Mouse (Mus musculus) limb, embryonic 10.5 days (tissue): ENCODE data around the gene Serpina3b. TPM values are rescaled to one million over a fixed set of nuclear protein-coding genes. Genes with fewer than 3 reads are reported as not detected.

ENCODE experiments used
- DNase-seq: peaks from one replicate; pipeline ENCODE4 v3.0.0-alpha.2; 2017; ENCODE audit warnings: low spot score
- H3K27ac ChIP-seq: fragments of 300-500 bp; sonication (generic); 2 replicates; pipeline ENCODE4 v1.5.1; 2016; ENCODE audit warnings: mild to moderate bottlenecking
- H3K27me3 ChIP-seq: fragments of 300-500 bp; sonication (generic); 2 replicates; pipeline ENCODE4 v1.6.1; 2016; ENCODE audit warnings: low read depth, mild to moderate bottlenecking; ENCODE audit not compliant: poor library complexity, severe bottlenecking
- H3K36me3 ChIP-seq: fragments of 300-500 bp; sonication (generic); 2 replicates; pipeline ENCODE4 v1.6.1; 2016; ENCODE audit warnings: mild to moderate bottlenecking, moderate library complexity
- H3K4me1 ChIP-seq: fragments of 300-500 bp; sonication (generic); 2 replicates; pipeline ENCODE4 v1.6.1; 2016
- H3K4me3 ChIP-seq: fragments of 300-500 bp; sonication (generic); 2 replicates; pipeline ENCODE4 v1.5.1; 2016; ENCODE audit warnings: mild to moderate bottlenecking, moderate library complexity
- H3K9me3 ChIP-seq: fragments of 300-500 bp; sonication (generic); replicated peaks from 2 replicates; pipeline ENCODE4 v1.6.1; 2016; ENCODE audit warnings: mild to moderate bottlenecking
- WGBS: fragments of 180-500 bp; shearing (Covaris S2); methylation state at CpG from one replicate; pipeline ENCODE4 v1.1.7; 2016; 5-methylcytosine and 5-hydroxymethylcytosine counted together
- polyA plus RNA-seq: library from polyadenylated mRNA; unstranded; fragments of >200 nt; fragmentation: Nextera tagmentation; extraction: Ambion mirVana; gene quantifications from 2 replicates; pipeline ENCODE4 v1.2.1, GENCODE M21; 2016

Serpina3b gene
- polyA plus RNA-seq, 1 experiment from 2014 or later, result not detected

DNA sequence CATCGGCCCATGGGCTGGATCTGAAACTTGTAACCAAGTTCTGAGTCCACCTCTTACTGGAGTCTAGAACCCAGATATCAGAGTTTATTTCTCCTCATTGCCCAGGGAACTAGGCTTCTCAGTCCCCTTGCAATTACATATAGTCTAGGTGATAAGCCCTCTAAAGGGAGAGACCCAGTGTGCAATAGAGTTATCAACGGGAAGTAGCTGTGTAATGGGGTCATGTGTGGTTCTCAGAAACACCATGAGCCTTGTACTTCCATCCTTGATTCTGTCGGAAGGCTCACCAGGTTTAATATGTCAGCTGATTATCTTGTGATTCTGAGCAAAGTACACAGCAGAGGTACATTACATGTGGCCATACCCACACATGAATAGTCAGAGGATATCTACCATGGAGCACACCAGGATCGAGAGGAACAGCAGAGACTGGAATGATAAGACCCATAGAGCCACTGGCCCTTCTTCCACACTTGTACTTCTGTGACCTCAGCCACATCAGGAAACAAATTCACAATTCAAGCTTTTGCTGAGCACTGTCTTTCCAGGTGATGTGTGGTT is 12.8 kb downstream of the Serpina3b start:
- H3K9me3 ChIP-seq, result no peaks in the 10 kb centered on the region
- H3K27ac ChIP-seq, result no peak overlapping the region
- DNase-seq, result peak; percentile 5
- H3K27me3 ChIP-seq, result no peaks in the 10 kb centered on the region
- H3K4me3 ChIP-seq, result no peak overlapping the region
- 91% methylated on average over 4 of the region's 4 CpGs for WGBS
- H3K4me1 ChIP-seq, result no peaks in the 10 kb centered on the region
- no peaks in the 10 kb centered on the region for H3K36me3 ChIP-seq

DNA sequence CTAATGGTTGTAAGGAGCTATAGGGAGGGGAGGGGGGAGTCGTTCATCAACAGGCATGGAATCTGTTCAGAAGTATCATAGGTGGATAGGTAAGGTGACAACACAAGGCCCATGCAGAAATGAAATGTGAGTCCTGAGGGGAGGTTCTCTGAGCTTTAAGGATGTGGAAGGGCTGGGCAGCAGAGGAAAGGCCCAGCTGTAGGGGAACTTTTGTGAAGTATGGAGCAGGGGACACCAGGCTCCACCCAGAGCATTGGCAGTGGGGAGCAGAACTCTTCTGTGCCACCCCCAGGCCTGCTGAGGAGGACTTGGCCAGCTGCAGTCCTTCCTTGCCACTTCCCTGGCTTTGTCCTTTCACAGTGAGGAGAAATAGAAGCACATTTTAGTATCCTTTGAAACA is 13.7 kb downstream of the Serpina3b start:
- 82% methylated on average over 1 of the region's 1 CpGs for WGBS
- DNase-seq, result peak; percentile 11
- Histone ChIP-seq H3K9me3 (no peaks in the 10 kb centered on the region), H3K27me3 (no peaks in the 10 kb centered on the region), H3K4me3 (no peak overlapping the region), H3K36me3 (no peaks in the 10 kb centered on the region), H3K27ac (no peak overlapping the region), H3K4me1 (no peaks in the 10 kb centered on the region)

DNA sequence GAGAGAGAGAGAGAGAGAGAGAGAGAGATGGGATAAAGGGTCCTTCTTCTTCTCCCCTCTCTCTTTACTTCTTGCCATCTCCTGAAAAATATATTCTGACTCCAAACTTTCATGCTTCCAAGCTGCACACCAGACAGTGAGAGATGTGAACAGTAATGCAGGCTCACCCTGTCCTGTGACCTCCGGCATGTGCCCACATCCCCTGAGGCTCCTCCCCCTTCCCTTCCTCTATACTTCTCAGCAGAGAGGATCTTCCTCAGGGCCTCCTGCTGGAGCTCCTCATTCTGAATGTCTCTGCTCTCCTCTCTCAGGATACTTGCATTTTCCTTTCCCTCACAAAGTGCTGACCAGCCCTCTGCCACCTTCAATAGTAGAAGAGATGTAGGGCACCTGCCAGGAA is 14.6 kb downstream of the Serpina3b start:
- no peak overlapping the region for H3K27ac ChIP-seq
- H3K36me3 ChIP-seq, result no peaks in the 10 kb centered on the region
- DNase-seq, result no peak
- WGBS, result 35% methylated on average over 1 of the region's 1 CpGs
- H3K27me3 ChIP-seq, result no peaks in the 10 kb centered on the region
- no peaks in the 10 kb centered on the region for H3K4me1 ChIP-seq
- H3K4me3 ChIP-seq, result no peak overlapping the region
- no peaks in the 10 kb centered on the region for H3K9me3 ChIP-seq

DNA sequence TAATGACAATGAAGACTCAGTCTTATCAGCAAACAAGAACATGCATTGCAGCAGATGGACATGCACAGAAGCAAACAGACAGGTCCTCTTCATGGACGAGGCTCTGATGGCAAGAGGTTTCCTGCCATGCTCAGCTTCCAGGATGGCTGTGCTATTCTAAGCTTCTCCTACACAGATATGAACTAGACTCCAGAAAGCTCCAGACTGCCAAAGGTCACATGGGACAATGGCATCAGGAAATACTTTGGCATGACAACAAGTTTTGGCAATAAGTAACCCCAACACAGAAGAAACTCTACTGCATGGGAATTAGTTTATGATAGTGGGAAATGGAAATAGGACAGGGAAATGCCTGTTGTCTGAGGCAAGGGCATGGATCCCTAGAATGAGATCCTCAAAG is 15.5 kb downstream of the Serpina3b start:
- H3K27ac ChIP-seq, result no peak overlapping the region
- no peaks in the 10 kb centered on the region for H3K9me3 ChIP-seq
- peak; percentile 12 for DNase-seq
- H3K36me3 ChIP-seq, result no peaks in the 10 kb centered on the region
- no peak overlapping the region for H3K4me3 ChIP-seq
- no peaks in the 10 kb centered on the region for H3K4me1 ChIP-seq
- no peaks in the 10 kb centered on the region for H3K27me3 ChIP-seq
- 69% methylated on average over 1 of the region's 1 CpGs for WGBS

DNA sequence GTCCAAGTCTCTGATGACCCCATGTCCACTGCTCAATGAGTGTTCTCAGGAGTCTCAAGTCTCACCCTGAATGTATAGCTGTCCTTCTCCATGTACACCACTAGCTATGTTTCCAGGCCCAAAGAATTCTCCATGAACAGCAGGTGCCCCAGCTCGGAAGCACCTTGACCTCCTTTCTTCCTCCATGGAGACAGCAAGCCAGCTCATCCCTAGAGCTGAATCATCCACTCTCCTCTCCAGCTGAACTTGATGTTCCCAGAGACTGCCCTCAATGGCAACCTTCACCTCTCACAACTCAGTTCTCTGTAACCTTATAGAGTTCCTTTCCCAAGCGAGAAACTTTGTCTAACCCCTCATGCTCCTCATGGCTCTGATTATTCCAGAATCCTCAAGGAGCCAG is 17.8 kb downstream of the Serpina3b start:
- Histone ChIP-seq H3K9me3 (no peaks in the 10 kb centered on the region), H3K36me3 (no peaks in the 10 kb centered on the region), H3K4me1 (no peaks in the 10 kb centered on the region), H3K27me3 (no peaks in the 10 kb centered on the region), H3K4me3 (no peak overlapping the region), H3K27ac (no peak overlapping the region)
- WGBS, result 79% methylated on average over 2 of the region's 2 CpGs
- DNase-seq, result peak; percentile 22

DNA sequence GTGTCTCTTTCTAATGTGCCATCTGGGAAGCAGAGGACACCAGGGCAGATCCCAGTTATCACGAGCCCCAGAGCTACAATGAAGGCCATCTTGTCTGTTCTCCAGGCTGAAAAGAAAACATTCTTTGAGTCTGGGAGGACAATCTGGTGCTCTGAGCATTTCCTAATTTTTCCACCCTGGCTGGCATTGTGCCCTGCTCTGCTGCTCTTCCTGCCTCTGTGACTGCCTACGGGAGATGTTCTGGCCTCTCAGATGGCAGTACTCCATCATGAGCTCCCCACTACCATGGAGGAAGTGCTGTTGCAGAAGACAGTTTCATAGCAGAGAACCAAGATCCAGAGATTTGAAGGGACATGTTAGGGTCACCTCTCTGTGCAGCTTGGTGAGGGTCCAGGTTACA is 24.2 kb downstream of the Serpina3b start:
- DNase-seq, result peak; percentile 10

DNA sequence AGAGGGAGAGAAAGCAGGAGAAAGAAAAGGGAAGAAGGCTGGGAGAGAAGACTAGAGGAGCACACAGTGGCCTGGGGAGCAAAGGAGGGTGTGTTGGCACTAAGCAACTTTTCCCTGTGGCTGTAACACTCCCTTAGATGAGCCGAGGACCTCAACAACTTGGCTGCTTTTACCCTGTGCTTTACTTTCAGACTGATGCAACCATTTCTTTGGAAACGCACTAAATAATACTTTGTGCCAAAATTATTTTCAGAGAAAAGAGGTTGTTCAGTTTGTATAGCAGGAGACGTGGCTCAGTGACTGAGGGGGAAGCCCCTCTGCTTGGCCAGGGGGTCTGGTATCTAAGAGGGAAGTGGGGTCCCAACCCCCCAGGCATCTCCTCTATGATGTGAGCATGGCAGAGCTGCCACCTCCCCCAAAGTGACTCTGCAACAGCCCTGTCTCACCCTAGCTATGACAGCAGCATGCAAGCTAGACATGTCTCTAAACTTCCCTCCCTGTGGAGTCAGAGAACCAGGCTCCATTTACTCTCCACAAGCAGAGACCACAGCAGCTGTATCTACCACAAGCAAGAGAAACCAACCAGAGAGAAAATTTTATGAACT is 25.3 kb downstream of the Serpina3b start:
- no peaks in the 10 kb centered on the region for H3K4me1 ChIP-seq
- H3K9me3 ChIP-seq, result no peaks in the 10 kb centered on the region
- no peaks in the 10 kb centered on the region for H3K36me3 ChIP-seq
- no peak overlapping the region for H3K4me3 ChIP-seq
- peak; percentile 8 for DNase-seq
- H3K27ac ChIP-seq, result no peak overlapping the region
- WGBS, result 82% methylated on average over 3 of the region's 3 CpGs
- no peaks in the 10 kb centered on the region for H3K27me3 ChIP-seq

More for the DNA sequence above, 24.2 kb downstream of the Serpina3b start:
- no peaks in the 10 kb centered on the region for H3K4me1 ChIP-seq
- H3K27ac ChIP-seq, result no peak overlapping the region
- H3K9me3 ChIP-seq, result no peaks in the 10 kb centered on the region
- WGBS, result 84% methylated on average over 2 of the region's 2 CpGs
- H3K27me3 ChIP-seq, result no peaks in the 10 kb centered on the region
- no peaks in the 10 kb centered on the region for H3K36me3 ChIP-seq
- no peak overlapping the region for H3K4me3 ChIP-seq

DNA sequence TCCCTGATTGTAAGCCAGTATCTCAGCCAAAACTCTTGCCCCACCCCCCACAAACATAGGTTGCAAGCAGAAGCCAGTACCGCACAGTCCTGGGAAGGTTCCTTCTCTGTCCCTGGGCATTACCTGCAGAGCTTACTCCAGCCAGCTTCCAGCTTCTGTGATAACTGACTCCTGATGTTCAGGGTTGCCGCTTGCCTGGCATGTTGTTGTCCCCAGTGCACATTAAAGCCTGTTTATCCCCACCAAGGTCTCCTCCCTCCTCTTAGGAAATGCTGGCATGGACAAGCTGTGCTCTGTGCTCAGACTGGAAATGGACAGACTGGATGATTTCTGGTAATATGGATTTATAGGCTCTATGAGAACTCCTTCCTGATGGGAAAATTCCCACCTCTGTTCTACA is 25.9 kb downstream of the Serpina3b start, which contains the start of gene Serpina3c:
Gene Serpina3c, minus strand, starts transcription at position 215 of the 400 bp plus-strand sequence.
- Histone ChIP-seq H3K9me3 (no peaks in the 10 kb centered on the region), H3K4me1 (no peaks in the 10 kb centered on the region), H3K27ac (no peak within 1 kb of the TSS), H3K27me3 (no peaks in the 10 kb centered on the region), H3K4me3 (no peak within 1 kb of the TSS), H3K36me3 (no peaks in the 10 kb centered on the region)
- WGBS, result 95% methylated on average over 2 of the region's 2 CpGs
- DNase-seq, result peak; percentile 12

DNA sequence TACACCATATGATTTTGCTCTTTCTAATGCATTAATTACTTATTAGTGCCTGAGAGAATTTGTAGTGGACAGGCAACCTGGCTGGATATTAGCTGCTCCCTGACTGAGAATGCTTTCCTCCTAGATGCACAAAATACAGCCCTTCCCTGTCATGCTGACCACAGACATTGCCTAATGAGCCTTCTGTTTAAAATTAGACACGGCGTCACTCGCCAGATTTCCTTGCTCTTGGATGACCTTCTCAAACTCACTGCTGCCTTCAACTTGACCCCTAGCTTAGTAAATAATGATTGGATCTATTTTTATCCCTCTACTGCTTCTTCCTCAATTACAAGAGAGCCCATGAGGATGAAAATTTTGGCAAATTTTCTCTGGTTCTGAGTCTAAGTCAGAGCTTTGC is 47.0 kb downstream of the Serpina3b start:
- no peak for DNase-seq
- H3K9me3 ChIP-seq, result no peaks in the 10 kb centered on the region
- H3K4me3 ChIP-seq, result no peak overlapping the region

DNA sequence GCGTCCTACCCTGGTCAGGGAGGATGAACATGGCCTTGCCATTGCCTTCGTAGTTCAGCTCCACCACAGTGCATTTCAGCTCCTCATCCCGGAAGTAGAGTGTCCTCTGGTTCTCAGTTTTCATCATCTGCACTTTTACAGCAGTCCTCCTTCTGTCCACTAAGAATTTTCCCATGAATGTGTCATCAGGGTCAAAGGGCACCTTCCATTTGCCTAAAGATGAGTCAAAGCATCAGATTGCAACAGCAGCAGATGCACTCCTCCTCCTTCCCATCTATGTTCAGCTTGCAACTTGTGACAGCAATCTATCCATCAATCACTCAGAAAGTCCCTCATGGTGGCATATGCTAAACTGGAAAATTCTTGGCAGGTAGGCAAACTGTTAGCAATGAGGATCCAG is 47.8 kb downstream of the Serpina3b start:
- Histone ChIP-seq H3K4me3 (no peak overlapping the region), H3K27me3 (no peaks in the 10 kb centered on the region), H3K27ac (no peak overlapping the region), H3K4me1 (no peaks in the 10 kb centered on the region), H3K9me3 (no peaks in the 10 kb centered on the region), H3K36me3 (no peaks in the 10 kb centered on the region)
- WGBS, result 79% methylated on average over 3 of the region's 3 CpGs
- DNase-seq, result no peak

More for the DNA sequence above, 47.0 kb downstream of the Serpina3b start:
- WGBS, result 71% methylated on average over 3 of the region's 3 CpGs
- H3K27me3 ChIP-seq, result no peaks in the 10 kb centered on the region
- H3K4me1 ChIP-seq, result no peaks in the 10 kb centered on the region
- no peaks in the 10 kb centered on the region for H3K36me3 ChIP-seq
- no peak overlapping the region for H3K27ac ChIP-seq

DNA sequence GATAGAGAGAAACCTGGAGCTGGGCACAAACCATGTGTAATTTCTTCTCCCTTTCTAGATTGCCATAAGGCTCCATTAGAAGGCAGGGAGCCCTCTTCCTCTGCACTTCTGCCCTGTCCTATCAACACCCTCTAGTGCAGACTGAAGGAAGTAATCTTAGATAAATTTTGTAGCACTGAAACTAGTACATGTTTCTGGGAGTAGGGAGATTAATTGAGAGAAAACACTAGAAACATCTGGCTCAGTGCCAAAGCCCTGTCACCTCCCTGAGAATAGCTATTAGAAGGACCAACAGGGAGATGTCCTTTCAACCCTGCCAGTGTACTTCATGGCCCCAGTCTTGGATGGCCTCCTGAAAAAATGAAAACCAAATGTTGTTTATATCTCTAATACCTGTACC is 50.8 kb downstream of the Serpina3b start:
- Histone ChIP-seq H3K4me1 (no peaks in the 10 kb centered on the region), H3K36me3 (no peaks in the 10 kb centered on the region), H3K4me3 (no peak overlapping the region), H3K27me3 (no peaks in the 10 kb centered on the region), H3K27ac (no peak overlapping the region), H3K9me3 (no peaks in the 10 kb centered on the region)
- no peak for DNase-seq

DNA sequence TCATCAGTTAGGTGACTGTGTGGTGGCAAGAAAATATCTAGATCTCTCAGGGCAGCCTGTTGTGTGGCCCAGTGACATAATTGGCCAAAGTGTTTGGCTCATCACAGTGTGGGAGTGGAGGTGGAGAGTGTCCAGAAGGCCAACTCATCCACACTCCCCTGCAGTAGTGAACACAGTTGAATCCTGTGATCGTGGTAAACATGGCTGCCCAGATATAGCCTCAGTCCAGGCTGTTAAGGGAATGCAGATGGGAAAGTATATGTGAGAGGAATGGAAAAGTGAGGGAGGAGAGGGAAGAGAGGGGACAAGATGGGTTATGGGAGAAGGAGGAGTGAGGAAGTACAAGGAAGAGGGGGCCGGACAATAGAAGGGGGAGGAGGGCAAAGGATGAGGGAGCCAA is 51.2 kb downstream of the Serpina3b start:
- Histone ChIP-seq H3K36me3 (no peaks in the 10 kb centered on the region), H3K4me1 (no peaks in the 10 kb centered on the region), H3K4me3 (no peak overlapping the region), H3K9me3 (no peaks in the 10 kb centered on the region), H3K27ac (no peak overlapping the region), H3K27me3 (no peaks in the 10 kb centered on the region)
- 87% methylated on average over 2 of the region's 2 CpGs for WGBS
- no peak for DNase-seq

DNA sequence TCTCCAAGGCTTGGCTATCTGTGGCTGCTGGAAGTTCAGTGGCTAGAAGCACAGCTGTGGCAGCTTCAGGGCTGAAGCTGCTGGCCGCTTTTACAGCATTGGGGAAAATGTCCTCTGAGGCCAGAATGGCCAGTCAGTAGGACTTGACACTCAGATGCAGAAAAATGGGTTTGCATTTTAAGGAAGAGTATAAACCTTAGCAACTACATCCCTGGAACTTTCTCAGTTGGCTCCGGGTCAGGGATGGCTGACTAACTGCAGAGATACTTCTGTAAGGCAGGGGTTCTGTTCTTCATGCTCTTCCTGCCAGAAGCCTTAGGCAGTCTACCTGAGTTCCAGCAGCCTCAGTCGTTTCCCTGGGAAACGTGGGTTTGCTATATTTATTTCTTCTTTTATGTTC is 57.2 kb downstream of the Serpina3b start:
- Histone ChIP-seq H3K27ac (no peak overlapping the region), H3K4me3 (no peak overlapping the region), H3K27me3 (no peaks in the 10 kb centered on the region), H3K9me3 (no peaks in the 10 kb centered on the region), H3K4me1 (no peaks in the 10 kb centered on the region), H3K36me3 (no peaks in the 10 kb centered on the region)
- 80% methylated on average over 4 of the region's 4 CpGs for WGBS
- peak; percentile 18 for DNase-seq
